Mouse (Mus musculus) small intestine, adult 10 weeks (tissue): ENCODE measurements around the gene Pex11b. TPM values are rescaled to one million over a fixed set of nuclear protein-coding genes. Genes with fewer than 3 reads are reported as not detected.

Experiments
- polyA plus RNA-seq: library from polyadenylated mRNA; stranded (reverse); fragments of 350-450 nt; fragmentation: Illumina TruSeq; extraction: RNeasy Lipid Tissue Mini Kit (QIAGEN cat#74804); gene quantifications from one replicate; pipeline ENCODE4 v1.2.3, GENCODE M21; 2014; ENCODE audit warnings: low replicate concordance

The Pex11b gene
- 12.0 TPM for polyA plus RNA-seq

DNA sequence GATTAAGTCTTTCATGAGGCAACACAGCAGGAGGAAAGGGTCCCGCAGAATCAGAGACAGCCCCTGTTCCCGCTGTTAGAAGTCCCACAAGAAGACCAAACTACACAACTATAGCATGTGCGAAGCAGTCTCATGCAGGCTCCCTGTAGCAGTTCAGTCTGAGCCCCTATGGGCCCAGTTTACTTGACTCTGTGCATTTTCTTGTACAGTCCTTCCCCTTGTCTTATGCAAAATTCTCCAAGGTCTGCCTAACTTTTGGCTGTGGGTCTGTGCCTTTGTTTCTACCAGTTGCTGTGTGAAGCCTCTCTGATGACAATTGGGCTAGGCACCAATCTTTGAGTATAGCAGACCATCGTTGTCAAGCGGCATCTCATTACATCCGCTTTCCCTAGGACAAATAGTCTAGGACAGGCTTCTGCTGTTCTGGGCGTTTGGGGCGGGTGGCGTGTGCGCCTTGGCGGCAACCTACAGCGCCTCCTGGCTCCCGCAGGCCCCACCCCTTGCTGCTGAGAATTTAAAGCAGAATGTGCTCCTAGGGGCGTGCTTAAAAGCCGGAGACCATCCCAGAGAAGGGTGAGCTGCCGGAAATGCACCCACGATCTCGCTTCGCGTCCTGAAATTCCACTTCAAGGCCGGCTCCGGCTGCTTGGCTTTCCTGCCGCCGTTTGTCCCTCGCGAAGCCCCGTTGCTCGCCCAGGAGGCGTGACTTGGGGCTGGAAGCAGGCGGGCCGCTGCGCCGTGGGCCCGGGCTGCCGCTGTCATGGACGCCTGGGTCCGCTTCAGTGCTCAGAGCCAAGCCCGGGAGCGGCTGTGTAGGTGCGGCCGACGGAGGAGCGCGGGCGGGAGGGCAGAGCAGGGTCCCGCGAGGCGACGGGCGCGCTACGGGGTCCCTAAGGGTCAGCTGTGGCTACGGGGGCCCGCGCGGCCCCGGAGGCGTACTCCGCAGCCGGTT is at the start of gene Pex11b, which contains the start of gene Gm42957:
Gene Pex11b (plus strand): TSS at position 449 of the 952 bp plus-strand sequence.
Gene Gm42957 (plus strand): TSS at position 547 of the 952 bp plus-strand sequence.

GRCm38 (mm10) chr3:96593790-96594560 is 41.2 kb upstream of the Pex11b start, which contains the start of gene Polr3gl:
TSS of gene Polr3gl (minus strand) at chr3:96594181.

GRCm38 (mm10) chr3:96596228-96596707 is 38.9 kb upstream of the Pex11b start, which contains the start of gene Ankrd34a:
TSS of gene Ankrd34a (plus strand) at chr3:96596636.

DNA sequence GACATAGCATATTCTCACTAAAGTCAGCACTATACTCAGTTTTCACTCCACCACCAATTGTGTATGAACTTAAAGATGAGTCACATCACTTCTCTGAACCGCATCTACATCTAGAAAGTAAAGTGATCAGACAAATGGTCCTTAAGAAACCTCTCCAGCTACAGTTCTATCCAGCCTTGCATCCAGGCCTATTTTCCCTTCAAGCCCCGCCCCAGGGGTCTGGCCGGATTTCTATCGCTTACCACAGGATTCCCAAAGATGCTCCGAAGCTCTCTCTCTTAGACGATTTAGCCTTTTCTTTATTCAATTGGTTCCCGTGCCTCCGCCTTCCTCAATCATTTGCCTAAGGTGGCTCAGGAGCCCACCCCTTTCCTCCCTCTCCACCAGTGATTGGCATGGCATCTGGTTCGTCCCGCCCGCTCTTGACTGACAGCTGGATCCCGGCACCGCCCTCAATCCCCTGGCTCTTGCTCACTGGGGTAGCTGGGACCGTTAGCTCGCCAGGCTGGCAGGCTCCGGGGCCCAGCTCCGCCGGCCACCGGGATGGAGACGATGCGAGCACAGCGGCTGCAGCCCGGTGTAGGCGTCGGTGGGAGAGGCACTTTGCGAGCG is 34.4 kb upstream of the Pex11b start, which contains the start of gene Lix1l:
Gene Lix1l (plus strand): TSS at position 511 of the 612 bp plus-strand sequence.

DNA sequence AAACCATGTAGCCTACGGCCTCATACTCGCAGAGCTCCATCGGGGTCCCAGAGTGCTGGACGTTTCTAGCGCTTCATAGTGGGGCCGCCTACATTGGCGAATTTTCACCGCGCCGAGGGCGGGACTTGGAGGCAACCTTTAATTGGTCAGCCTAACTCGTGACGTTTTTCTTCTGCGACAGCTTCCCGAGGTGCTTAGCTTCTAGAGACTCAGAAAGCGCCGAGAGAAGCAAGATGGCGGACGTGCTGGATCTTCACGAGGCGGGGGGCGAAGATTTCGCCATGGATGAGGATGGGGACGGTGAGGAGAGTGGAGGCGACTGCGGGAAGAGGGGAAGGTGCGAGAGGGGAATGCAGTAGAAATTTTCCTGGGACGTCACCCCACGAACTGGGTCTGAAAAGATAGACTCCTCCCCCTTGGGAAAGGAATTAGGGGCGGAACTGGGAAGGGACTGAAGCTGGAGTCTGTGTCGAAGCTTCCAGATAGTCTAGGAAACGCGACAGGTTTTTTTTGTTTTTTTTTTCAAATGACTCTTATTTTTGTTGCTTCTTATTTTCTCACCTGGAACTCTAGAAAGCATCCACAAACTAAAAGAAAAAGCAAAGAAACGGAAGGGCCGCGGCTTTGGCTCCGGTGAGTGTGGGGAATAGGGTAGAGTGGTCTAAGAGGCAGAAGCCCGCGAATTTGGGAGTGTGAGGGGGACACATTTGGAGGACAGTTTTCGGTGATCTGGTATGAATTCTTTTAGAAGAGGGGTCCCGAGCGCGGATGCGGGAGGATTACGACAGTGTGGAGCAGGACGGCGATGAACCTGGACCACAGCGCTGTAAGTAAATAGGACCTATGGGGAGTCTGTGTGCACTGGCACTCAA is 5.2 kb upstream of the Pex11b start, which contains the start of gene Rbm8a:
Gene Rbm8a (plus strand): TSS at position 205 of the 872 bp plus-strand sequence.

DNA sequence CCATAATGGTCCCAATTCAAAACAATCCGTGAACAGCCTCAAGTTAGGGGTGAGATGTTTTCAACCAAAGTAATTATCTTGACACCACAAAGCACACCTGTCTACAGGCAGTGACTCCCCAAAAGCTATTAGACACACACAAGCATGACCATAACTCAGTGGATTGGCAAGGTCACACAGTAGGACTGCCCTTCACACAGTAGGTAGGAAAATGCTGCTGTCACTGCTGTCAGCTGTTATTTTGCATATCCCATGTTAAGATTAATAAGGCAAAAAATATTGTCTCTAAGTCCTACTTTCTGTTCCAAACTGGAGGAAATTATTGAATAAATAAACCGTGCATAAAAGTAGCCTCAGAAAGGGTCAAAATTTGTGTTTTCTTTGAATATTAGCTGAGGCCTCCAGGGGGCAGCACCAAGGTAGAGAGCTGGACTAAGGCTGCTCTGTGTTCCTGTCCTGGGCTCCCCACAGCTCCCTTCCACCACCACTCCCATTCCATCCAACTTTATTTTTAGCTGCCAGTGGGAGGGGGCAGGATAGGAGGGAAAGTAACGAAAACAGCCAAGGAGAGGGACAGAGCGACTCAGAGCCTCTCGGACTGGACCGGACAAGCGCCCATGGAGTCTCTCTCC is 10.0 kb downstream of the Pex11b start, which contains the start of gene Itga10:
Gene Itga10 (plus strand): TSS at position 567 of the 632 bp plus-strand sequence.

GRCm38 (mm10) chr3:96669727-96670468 is 34.7 kb downstream of the Pex11b start, which contains the start of gene Ankrd35:
TSS of gene Ankrd35 (plus strand) at chr3:96670131.

Other genes starting within 250 kb of the Pex11b start
- gene BC107364, start 183.1 kb upstream of the Pex11b start, polyA plus RNA-seq = not detected
- gene Hfe2, start 110.2 kb upstream of the Pex11b start, polyA plus RNA-seq = not detected
- 165 TPM for gene Txnip, start 77.4 kb upstream of the Pex11b start, polyA plus RNA-seq
- gene Gm16253, start 58.4 kb upstream of the Pex11b start, polyA plus RNA-seq = not detected
- 36.4 TPM for gene Polr3gl, start 41.2 kb upstream of the Pex11b start, polyA plus RNA-seq
- not detected for gene Ankrd34a, start 38.7 kb upstream of the Pex11b start, polyA plus RNA-seq
- 6.1 TPM for gene Lix1l, start 34.2 kb upstream of the Pex11b start, polyA plus RNA-seq
- 26.9 TPM for gene Rbm8a, start 5.4 kb upstream of the Pex11b start, polyA plus RNA-seq
- not detected for gene Gm42957, start 98 bp downstream of the Pex11b start, polyA plus RNA-seq
- 0.15 TPM for gene Itga10, start 10.2 kb downstream of the Pex11b start, polyA plus RNA-seq
- gene Ankrd35, start 34.8 kb downstream of the Pex11b start, polyA plus RNA-seq = 0.15 TPM
- 1.9 TPM for gene Pias3, start 61.0 kb downstream of the Pex11b start, polyA plus RNA-seq
- not detected for gene Nudt17, start 73.2 kb downstream of the Pex11b start, polyA plus RNA-seq
- 28.3 TPM for gene Polr3c, start 92.3 kb downstream of the Pex11b start, polyA plus RNA-seq
- gene Rnf115, start 92.3 kb downstream of the Pex11b start, polyA plus RNA-seq = 191 TPM
- gene Pdzk1, start 193.9 kb downstream of the Pex11b start, polyA plus RNA-seq = 116 TPM
- gene Cd160, start 194.0 kb downstream of the Pex11b start, polyA plus RNA-seq = 3.3 TPM